Mouse (Mus musculus) kidney, adult 8-10 months (tissue): ENCODE data around the gene Bglap.
A peak's percentile ranks its signal among the peaks of the same experiment; 100 is the strongest.
"Not testable (repeated sequence)": the region's sequence is repeated elsewhere in the genome, so short reads cannot be mapped to it uniquely, and the experiment has no call there.

ENCODE experiments used
- DNase-seq, 2 experiments: peaks; one replicate each; pipeline ENCODE4 v3.0.0; 2022

Gene Bglap

DNA sequence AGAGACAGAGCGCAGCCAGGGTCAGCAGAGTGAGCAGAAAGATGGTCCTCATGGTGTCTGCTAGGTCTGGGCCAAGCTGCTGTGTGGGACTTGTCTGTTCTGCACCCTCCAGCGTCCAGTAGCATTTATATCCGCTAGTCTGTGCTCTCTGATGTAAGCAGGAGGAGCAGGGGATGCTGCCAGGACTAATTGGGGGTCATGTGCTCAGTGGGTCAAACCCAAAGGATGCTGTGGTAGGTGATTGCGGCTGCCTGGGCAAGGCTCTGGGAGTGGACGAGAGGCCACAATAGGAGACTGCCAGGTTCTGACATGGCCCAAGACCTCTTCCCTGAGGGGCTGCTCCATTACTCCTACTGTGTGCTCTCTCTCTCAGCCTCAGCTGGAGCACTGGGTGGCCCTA, at the start of gene Bglap:
TSS of gene Bglap (minus strand) at position 101 of the 400 bp plus-strand sequence.
- DNase-seq = no peak

DNA sequence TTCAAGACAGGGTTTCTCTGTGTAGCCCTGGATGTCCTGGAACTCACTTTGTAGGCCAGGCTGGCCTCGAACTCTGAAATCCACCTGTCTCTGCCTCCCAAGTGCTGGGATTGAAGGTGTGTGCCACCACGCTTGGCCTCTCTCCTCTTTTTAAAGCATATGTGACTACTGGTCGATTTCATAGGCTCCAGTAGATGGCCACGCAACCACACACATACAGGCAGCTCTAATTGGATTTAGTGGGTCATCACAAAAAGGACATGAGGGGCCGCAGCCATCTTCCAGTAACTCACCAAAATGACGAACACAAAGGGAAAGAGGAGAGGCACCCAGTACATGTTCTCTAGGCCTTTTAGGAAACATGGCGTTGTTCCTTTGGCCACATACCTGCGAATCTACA, 44.4 kb upstream of the Bglap start:
- not testable (repeated sequence) for DNase-seq

- no peak for DNase-seq
These were observed 43.2 kb upstream of the Bglap start for GRCm38 (mm10) chr3:88427342-88427905.

- DNase-seq = peak in 1 of 2 experiments; percentile 49
These were observed 41.6 kb upstream of the Bglap start for GRCm38 (mm10) chr3:88425708-88426420.

- DNase-seq = no peak
These were observed 41.0 kb upstream of the Bglap start for GRCm38 (mm10) chr3:88425330-88425689.

DNA sequence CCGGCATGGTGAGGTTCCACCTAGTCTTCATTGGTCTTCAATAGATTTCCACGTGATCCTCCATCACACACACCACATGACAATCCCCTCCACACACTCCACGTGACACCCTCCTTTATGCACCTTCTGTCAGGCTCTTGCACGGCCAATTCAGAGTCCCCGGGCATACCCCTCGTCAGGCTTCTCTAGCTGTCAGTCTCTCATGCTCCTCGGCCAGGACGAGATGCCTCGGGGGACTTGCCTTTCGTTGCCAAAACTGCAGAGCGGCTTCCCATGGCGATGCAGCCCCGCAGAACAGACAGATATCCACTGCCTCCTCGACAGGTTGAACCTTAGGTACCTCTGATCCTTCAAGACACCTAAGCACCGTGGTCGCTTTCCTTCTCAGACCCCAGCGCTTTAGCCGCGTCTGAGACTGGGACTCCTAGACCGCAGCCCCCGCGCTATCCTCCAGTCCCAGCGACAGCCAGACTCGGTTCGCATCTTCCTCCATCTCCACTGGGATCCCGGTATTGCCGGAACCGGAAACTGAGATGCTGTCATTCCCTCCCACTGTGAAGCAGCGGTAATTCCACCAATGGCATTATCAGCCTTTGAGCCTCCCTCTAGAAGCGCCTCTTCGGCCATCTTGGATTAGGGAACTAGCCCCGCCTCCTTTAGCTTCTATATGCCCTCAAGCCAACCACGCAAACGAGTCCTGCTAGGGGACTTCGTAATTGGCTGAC, 40.5 kb upstream of the Bglap start, which contains the start of gene Slc25a44:
TSS of gene Slc25a44 (minus strand) at position 535 of the 725 bp plus-strand sequence.
- peak; percentile 97 to 98 for DNase-seq

- DNase-seq = peak; percentile 52 to 64
These were observed 37.9 kb upstream of the Bglap start for GRCm38 (mm10) chr3:88422020-88422720.

- DNase-seq = peak in 1 of 2 experiments; percentile 45
These were observed 36.5 kb upstream of the Bglap start for GRCm38 (mm10) chr3:88420771-88421170.

- no peak for DNase-seq
These were observed 33.8 kb upstream of the Bglap start for GRCm38 (mm10) chr3:88418016-88418415.

DNA sequence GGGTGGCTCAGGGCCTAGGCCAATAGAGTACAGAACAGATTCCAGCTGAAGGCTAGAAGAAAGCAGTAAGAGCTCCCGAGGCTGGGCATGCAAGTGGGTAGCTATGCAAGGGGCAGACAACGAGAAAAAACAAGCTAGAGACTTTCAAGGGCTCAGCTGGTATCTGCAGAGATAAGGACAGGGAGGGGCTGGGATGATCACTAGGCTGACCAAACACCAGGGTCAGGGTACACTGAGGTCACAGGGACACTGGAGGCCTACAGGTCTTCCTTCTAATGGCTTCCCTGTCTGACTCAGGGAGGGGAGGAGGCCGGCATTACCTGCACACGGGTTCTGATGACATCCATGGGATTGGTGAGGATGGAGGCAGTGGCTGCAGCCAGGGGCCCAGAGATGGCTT, 31.4 kb upstream of the Bglap start:
- no peak for DNase-seq

- no peak for DNase-seq
These were observed 28.4 kb upstream of the Bglap start for GRCm38 (mm10) chr3:88412636-88413035.

GRCm38 (mm10) chr3:88411681-88412080, 27.4 kb upstream of the Bglap start:
- no peak for DNase-seq

DNA sequence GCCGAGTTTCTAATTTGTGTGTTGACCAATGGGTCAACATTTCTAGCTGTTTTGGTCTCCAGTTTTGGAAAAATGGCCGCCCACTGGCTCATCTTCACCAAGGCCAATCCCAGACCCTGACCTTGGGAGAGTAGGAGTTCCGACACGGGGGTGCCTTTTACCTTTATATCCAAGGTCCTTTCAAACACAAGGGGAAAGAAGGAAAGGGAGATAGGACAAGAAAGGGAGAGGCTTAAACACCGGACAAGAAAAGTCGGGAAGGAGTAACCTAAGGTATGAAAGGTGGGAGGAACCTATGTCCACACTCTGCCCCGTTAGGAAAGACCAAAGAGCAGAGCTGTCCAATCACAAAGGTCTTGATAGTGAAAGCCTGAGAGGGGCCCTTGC, 26.4 kb upstream of the Bglap start:
- no peak for DNase-seq

DNA sequence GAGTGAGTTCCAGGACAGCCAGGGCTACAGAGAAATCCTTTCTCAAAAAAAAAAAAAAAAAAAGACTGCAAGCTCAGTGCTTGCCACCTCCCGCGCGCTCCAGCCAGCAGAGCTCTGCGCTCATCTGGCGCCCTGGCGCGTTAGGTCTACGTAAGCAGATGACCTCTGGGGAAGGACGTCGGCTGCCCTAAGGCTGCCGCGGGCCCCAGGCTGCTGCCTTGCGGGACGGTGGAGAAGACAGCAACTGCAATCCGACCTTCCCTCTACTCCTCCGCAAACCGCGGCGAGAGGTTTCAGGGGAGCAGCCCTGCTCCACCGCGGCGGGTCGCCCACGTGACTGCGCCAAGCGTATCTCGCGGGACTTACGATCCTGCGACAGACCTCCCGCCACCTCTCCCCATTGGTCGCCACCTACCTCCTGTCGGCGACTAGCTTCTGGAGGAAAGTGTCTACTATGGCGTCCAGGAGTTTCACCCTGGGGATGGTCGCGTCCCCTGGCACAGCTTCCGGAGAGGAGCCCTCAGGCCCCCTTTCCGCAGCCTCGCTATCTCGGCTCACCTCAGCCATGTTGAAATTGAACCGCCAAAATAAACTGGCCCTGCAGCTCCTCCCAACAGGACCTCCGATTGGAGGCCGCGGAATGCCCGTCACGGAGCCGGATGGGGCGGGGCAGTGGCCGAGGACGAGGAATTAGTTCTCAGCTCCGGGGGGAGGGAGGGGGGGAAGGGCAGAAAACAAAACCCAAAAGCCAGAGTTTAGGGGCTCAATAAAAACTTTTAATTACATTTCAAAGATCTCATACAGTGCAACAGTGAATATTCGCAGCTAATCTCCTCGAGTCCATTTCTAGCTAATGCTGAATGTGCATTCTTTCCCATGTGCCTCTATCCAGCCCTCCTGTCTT, 25.7 kb upstream of the Bglap start, which contains the start of gene Pmf1:
TSS of gene Pmf1 (minus strand) at position 591 of the 904 bp plus-strand sequence.
- peak; percentile 94 for DNase-seq

GRCm38 (mm10) chr3:88408953-88409352, 24.7 kb upstream of the Bglap start:
- DNase-seq = no peak

- no peak for DNase-seq
These were observed 23.3 kb upstream of the Bglap start for GRCm38 (mm10) chr3:88407529-88407928.

GRCm38 (mm10) chr3:88407090-88407489, 22.8 kb upstream of the Bglap start:
- peak; percentile 50 to 71 for DNase-seq

DNA sequence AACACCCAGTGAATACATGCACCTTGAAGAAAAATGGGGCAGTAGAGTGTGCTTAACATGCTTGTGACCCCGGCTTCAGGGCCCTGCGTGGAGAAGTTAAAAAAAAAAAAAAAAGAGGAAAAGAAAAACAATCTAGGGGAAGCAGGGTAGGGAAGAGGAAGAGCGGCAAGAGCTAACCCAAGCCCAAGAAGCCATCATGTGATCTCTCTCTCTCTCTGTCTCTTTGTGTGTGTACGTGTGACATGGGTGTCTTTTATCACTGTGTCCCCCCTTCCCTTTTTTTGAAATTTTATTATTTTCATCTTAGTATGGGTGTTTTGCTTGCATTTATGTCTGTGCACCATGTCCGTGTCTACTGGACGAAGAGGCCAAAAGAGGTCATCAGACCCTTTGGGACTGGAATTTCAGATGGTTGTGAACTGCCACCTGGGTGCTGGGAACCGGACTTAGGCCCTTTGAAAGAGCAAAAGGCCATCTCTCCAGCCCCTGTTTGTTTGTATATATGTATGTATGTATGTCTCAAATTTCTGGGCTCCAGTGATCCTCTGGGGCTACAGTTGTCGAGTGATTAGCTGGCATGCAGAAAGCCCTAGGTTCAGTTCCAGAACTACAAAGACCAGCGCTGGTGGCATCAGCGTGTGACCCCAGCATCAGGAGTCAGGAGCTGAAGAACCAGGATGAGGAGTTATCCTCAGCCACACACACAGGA, 19.4 kb upstream of the Bglap start:
- no peak for DNase-seq

DNA sequence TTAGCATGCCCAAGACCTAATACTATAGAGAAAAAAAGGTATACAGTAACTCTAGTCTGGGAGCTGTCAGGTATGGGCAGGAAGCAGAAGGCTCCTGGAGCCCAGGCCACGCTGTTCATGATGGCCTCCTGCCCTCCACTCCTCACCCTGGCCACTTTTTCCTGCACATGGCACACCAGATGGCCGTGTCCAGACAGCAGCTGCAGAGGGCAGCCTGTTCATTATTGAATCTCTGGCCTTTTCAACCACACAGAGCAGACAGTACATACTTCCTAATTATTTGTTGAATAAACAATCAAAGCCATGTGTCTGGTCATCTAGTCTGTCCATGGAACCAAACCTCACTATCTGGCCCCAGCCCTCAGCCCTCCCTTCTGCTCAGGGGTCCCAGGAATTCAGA, 14.4 kb upstream of the Bglap start:
- DNase-seq = no peak

- no peak for DNase-seq
These were observed 11.5 kb upstream of the Bglap start for GRCm38 (mm10) chr3:88395742-88396141.

- no peak for DNase-seq
These were observed 11.0 kb upstream of the Bglap start for GRCm38 (mm10) chr3:88395288-88395687.
